Mouse (Mus musculus): ENCODE measurements at regions not wholly inside any gene's neighbourhood (a gene's known extent, or its start where the extent isn't known, plus 50 kb on each side); places are given as distances from the start of the nearest gene placed in this dataset.

DNA sequence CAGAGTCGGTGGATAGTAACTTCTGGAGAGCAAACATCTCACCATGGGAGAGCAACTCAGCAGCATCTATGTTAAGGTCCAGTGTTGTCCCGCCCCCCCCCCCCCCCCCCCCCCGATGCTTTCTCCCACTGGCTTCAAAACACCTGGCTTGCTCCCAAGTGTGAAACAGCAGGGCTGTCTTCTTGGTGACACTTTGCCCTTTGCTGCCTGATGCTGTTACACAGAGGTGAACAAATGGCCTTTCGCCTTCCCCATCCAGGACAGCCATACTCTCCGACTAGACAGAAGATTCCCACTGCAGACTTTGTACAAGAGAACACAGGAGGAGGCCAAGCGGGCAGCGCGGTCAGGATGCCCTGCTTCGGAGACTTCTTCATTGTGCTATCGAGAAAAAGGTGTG, 111.8 kb upstream of the Lef1 start:
- Histone ChIP-seq H3K4me3 (ENCODE audit: insufficient read depth, low read depth, low read length) (no peak overlapping the region), H3K4me1 (ENCODE audit: control insufficient read depth, insufficient read depth, insufficient read length, low read length) (no peaks in the 10 kb centered on the region), H3K27ac (replicated peaks; ENCODE audit: low read depth, low read length) (no peak overlapping the region)

DNA sequence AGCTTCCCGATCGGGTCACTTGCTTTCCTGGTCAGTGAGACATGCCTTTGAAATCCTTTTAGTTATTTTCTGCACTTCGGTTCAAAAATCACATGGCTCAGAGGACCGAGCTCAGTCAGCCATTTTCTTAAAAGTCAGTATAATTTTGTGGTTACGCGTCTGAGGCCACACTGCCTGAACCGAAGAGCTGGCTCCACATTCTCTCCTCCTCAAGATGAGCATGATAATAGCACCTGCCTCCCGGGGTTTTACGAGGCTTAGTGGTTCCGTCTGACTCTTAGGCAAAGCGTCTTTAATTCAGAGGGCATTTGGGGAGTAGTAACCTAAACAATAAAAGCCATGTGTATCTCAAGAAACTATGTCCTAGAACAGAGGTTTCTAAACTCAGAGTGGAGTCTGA, 113.5 kb upstream of the Lef1 start:
- Histone ChIP-seq H3K4me3 (ENCODE audit: insufficient read depth, low read depth, low read length) (no peak overlapping the region), H3K27ac (replicated peaks; ENCODE audit: low read depth, low read length) (no peak overlapping the region), H3K4me1 (ENCODE audit: control insufficient read depth, insufficient read depth, insufficient read length, low read length) (no peaks in the 10 kb centered on the region)

GRCm38 (mm10) chr3:130991971-130992370, 118.3 kb upstream of the Lef1 start:
- Histone ChIP-seq H3K4me3 (ENCODE audit: insufficient read depth, low read depth, low read length) (no peak overlapping the region), H3K27ac (replicated peaks; ENCODE audit: low read depth, low read length) (no peak overlapping the region), H3K4me1 (ENCODE audit: control insufficient read depth, insufficient read depth, insufficient read length, low read length) (no peaks in the 10 kb centered on the region)

GRCm38 (mm10) chr3:130986708-130987107, 123.6 kb upstream of the Lef1 start:
- no peaks in the 10 kb centered on the region for H3K4me1 ChIP-seq (ENCODE audit: control insufficient read depth, insufficient read depth, insufficient read length, low read length)
- H3K4me3 ChIP-seq (ENCODE audit: insufficient read depth, low read depth, low read length) = no peak overlapping the region
- H3K27ac ChIP-seq (replicated peaks; ENCODE audit: low read depth, low read length) = no peak overlapping the region

GRCm38 (mm10) chr3:130986101-130986500, 124.2 kb upstream of the Lef1 start:
- H3K4me3 ChIP-seq (ENCODE audit: insufficient read depth, low read depth, low read length) = no peak overlapping the region
- no peak overlapping the region for H3K27ac ChIP-seq (replicated peaks; ENCODE audit: low read depth, low read length)
- no peaks in the 10 kb centered on the region for H3K4me1 ChIP-seq (ENCODE audit: control insufficient read depth, insufficient read depth, insufficient read length, low read length)

- H3K4me3 ChIP-seq (ENCODE audit: insufficient read depth, low read depth, low read length) = no peak overlapping the region
- H3K27ac ChIP-seq (replicated peaks; ENCODE audit: low read depth, low read length) = no peak overlapping the region
- no peaks in the 10 kb centered on the region for H3K4me1 ChIP-seq (ENCODE audit: control insufficient read depth, insufficient read depth, insufficient read length, low read length)
Observed at GRCm38 (mm10) chr3:130981566-130981965, 128.7 kb upstream of the Lef1 start.

- Histone ChIP-seq H3K4me3 (ENCODE audit: insufficient read depth, low read depth, low read length) (no peak overlapping the region), H3K4me1 (ENCODE audit: control insufficient read depth, insufficient read depth, insufficient read length, low read length) (no peaks in the 10 kb centered on the region), H3K27ac (replicated peaks; ENCODE audit: low read depth, low read length) (no peak overlapping the region)
Observed at GRCm38 (mm10) chr3:130978986-130979642, 131.2 kb upstream of the Lef1 start.

DNA sequence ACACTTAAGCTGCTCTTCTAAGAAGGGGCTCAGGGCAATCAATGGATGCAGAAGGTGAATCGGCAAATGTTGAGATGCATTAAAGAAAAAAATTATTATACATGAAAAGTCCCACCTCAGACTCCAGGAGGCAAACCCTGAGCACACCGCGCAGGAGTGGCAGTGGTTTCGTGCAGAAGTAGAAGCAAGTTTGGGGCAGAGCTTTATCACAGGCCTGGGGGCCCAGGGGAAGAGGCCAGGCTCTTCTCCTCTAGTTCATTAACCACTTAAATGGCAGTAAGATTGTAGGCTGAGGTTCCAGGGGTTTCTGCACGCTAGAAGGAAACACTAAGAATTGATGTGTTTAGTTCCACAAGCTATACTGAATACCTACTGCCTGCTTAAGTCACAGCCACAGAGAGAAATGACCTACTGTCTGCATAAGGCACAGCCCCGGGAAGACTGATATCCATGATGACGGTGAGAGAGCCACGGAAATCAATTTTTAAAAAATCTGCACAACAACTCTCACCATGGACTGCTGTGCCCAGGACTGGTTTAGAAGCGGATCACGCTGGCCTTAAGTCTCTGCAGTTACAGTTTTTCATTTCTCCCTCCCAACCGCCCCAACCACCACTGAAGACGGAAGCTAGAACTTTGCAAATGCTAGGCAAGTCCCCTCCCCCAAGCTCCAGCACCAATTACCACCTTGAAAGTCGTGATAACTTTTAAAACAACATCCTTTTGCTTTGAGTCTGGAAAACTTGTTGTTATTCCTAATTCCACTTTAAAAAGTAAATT, 132.2 kb upstream of the Lef1 start:
- H3K4me1 ChIP-seq (ENCODE audit: control insufficient read depth, insufficient read depth, insufficient read length, low read length) = no peaks in the 10 kb centered on the region
- H3K27ac ChIP-seq (replicated peaks; ENCODE audit: low read depth, low read length) = no peak overlapping the region
- no peak overlapping the region for H3K4me3 ChIP-seq (ENCODE audit: insufficient read depth, low read depth, low read length)

DNA sequence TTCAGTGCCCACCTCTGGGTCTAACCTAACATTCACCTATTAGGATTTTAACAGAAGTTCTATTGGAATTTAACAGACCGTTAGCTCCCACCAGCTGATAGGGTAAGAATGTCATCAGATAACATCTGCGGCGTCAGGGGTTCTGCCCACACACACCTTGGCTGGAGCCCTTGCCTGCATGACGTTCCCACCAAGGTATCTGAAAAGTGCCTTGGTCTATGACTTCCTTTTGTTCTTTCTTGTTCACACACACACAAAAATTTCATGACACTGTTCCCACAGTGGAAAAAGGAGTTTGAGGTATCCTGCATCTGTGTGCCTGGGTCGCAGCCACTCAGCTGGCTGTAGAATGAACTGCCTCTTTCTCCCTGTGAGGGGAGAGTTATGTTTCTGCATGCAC, 134.1 kb upstream of the Lef1 start:
- no peak overlapping the region for H3K27ac ChIP-seq (replicated peaks; ENCODE audit: low read depth, low read length)
- H3K4me3 ChIP-seq (ENCODE audit: insufficient read depth, low read depth, low read length) = no peak overlapping the region

GRCm38 (mm10) chr3:130975291-130975690, 135.0 kb upstream of the Lef1 start:
- Histone ChIP-seq H3K4me1 (ENCODE audit: control insufficient read depth, insufficient read depth, insufficient read length, low read length) (no peaks in the 10 kb centered on the region), H3K27ac (replicated peaks; ENCODE audit: low read depth, low read length) (no peak overlapping the region), H3K4me3 (ENCODE audit: insufficient read depth, low read depth, low read length) (no peak overlapping the region)

More for the DNA sequence above, 134.1 kb upstream of the Lef1 start:
- no peaks in the 10 kb centered on the region for H3K4me1 ChIP-seq (ENCODE audit: control insufficient read depth, insufficient read depth, insufficient read length, low read length)

DNA sequence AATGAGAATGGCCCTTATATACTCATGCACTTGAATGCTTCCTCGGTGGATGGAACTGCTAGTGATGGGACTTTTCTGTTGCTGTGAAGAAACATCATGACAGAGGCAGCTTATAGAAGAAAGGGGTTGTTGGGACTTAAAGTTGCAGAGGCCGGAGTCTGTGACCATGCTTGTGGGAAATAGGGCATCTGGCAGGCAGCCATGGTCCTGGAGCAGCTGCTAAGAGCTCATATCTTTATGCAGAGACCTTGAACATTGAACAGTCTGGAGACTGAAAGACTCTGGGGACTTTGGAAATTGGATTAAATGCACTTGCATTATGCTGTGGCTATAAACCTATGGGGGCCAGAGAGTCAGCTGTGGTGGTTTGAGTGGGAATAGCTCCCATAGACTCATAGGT, 138.1 kb upstream of the Lef1 start:
- Histone ChIP-seq H3K27ac (replicated peaks; ENCODE audit: low read depth, low read length) (no peak overlapping the region), H3K4me3 (ENCODE audit: insufficient read depth, low read depth, low read length) (no peak overlapping the region), H3K4me1 (ENCODE audit: control insufficient read depth, insufficient read depth, insufficient read length, low read length) (no peaks in the 10 kb centered on the region)

DNA sequence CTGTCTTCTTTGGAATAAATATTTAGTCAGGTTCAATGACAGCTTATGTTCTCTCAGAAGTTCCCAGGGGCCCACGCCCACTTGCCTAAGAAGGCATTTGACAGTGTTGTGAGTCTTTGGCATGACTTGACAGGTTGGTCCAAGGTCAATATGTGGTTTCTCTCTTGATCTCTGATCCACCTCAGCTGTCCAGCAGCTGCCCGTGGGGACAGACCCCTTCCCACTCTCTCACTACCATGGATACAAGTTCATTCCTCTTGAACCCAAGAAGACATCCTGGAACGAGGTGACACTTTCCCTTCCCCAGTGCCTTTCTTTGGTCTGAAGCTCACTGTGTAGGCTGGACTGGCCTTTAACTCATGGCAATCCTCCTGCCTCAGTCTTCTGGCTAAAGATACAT, 145.0 kb upstream of the Lef1 start:
- Histone ChIP-seq H3K27ac (replicated peaks; ENCODE audit: low read depth, low read length) (no peak overlapping the region), H3K4me1 (ENCODE audit: control insufficient read depth, insufficient read depth, insufficient read length, low read length) (no peaks in the 10 kb centered on the region), H3K4me3 (ENCODE audit: insufficient read depth, low read depth, low read length) (no peak overlapping the region)

- no peaks in the 10 kb centered on the region for H3K4me1 ChIP-seq (ENCODE audit: control insufficient read depth, insufficient read depth, insufficient read length, low read length)
- H3K4me3 ChIP-seq (ENCODE audit: insufficient read depth, low read depth, low read length) = no peak overlapping the region
Observed at GRCm38 (mm10) chr3:130964088-130964487, 146.2 kb upstream of the Lef1 start.

GRCm38 (mm10) chr3:130963625-130964024, 146.6 kb upstream of the Lef1 start:
- Histone ChIP-seq H3K4me3 (ENCODE audit: insufficient read depth, low read depth, low read length) (no peak overlapping the region), H3K27ac (replicated peaks; ENCODE audit: low read depth, low read length) (no peak overlapping the region), H3K4me1 (ENCODE audit: control insufficient read depth, insufficient read depth, insufficient read length, low read length) (no peaks in the 10 kb centered on the region)

More at GRCm38 (mm10) chr3:130964088-130964487, 146.2 kb upstream of the Lef1 start:
- H3K27ac ChIP-seq (replicated peaks; ENCODE audit: low read depth, low read length) = no peak overlapping the region

- no peaks in the 10 kb centered on the region for H3K4me1 ChIP-seq (ENCODE audit: control insufficient read depth, insufficient read depth, insufficient read length, low read length)
- no peak overlapping the region for H3K27ac ChIP-seq (replicated peaks; ENCODE audit: low read depth, low read length)
- no peak overlapping the region for H3K4me3 ChIP-seq (ENCODE audit: insufficient read depth, low read depth, low read length)
Observed at GRCm38 (mm10) chr3:130962701-130963472, 147.4 kb upstream of the Lef1 start.
